Mouse (Mus musculus): ENCODE data around the gene Pm20d1.

GRCm38 (mm10) chr1:131830561-131830960, 33.4 kb downstream of the Pm20d1 start:
- TF ChIP-seq NANOG (IDR thresholded peaks at IDR 0.05; ENCODE audit: borderline replicate concordance, low read length) (no peak), CTCF (conservative IDR thresholded peaks at IDR 0.05; ENCODE audit: low read length) (no peak), POU5F1 (IDR thresholded peaks at IDR 0.05; ENCODE audit: borderline replicate concordance, low read length) (no peak)

All from E14TG2a.4 (cell line).